Mouse (Mus musculus): ENCODE data around the gene Ppm1j. TPM values are rescaled to one million over a fixed set of nuclear protein-coding genes. Genes with fewer than 3 reads are reported as not detected.

Ppm1j gene
- polyA plus RNA-seq, 1 experiment: 178 TPM

GRCm38 (mm10) chr3:104818749-104819134, 37.9 kb downstream of the Ppm1j start:
- H3K4me1 ChIP-seq (ENCODE audit: control insufficient read depth, insufficient read depth, low read length): peaks cover 16% of the 10 kb centered on the region
- no peaks in the 10 kb centered on the region for H3K27me3 ChIP-seq (ENCODE audit: control insufficient read depth, insufficient read depth, low read length)
- H3K36me3 ChIP-seq (ENCODE audit: control insufficient read depth, insufficient read depth, low read length): peaks cover 1% of the 10 kb centered on the region; the same call in 1 of the 2 replicates
- TF ChIP-seq CTCF (IDR thresholded peaks at IDR 0.05; ENCODE audit: control insufficient read depth, insufficient read depth, insufficient replicate concordance, low read depth, low read length): no peak
- no peak for TF ChIP-seq POLR2A (IDR thresholded peaks at IDR 0.05; ENCODE audit: control insufficient read depth, low read depth, low read length)
- H3K4me3 ChIP-seq (ENCODE audit: control insufficient read depth, low read depth, low read length): peak overlapping the region; percentile 91
- H3K27ac ChIP-seq (ENCODE audit: control insufficient read depth, insufficient read depth, low read depth, low read length): peak overlapping the region; percentile 89; the same call in 1 of the 2 replicates

GRCm38 (mm10) chr3:104820426-104820825, 39.6 kb downstream of the Ppm1j start:
- Histone ChIP-seq H3K4me3 (ENCODE audit: control insufficient read depth, low read depth, low read length) (no peak overlapping the region), H3K4me1 (ENCODE audit: control insufficient read depth, insufficient read depth, low read length) (peaks cover 16% of the 10 kb centered on the region), H3K27me3 (ENCODE audit: control insufficient read depth, insufficient read depth, low read length) (no peaks in the 10 kb centered on the region), H3K27ac (ENCODE audit: control insufficient read depth, insufficient read depth, low read depth, low read length) (no peak overlapping the region), H3K36me3 (ENCODE audit: control insufficient read depth, insufficient read depth, low read length) (peaks cover 1% of the 10 kb centered on the region; the same call in 1 of the 2 replicates)
- TF ChIP-seq POLR2A (IDR thresholded peaks at IDR 0.05; ENCODE audit: control insufficient read depth, low read depth, low read length) (no peak), CTCF (IDR thresholded peaks at IDR 0.05; ENCODE audit: control insufficient read depth, insufficient read depth, insufficient replicate concordance, low read depth, low read length) (no peak)

GRCm38 (mm10) chr3:104822413-104822812, 41.6 kb downstream of the Ppm1j start:
- peaks cover 13% of the 10 kb centered on the region for H3K4me1 ChIP-seq (ENCODE audit: control insufficient read depth, insufficient read depth, low read length)
- peaks cover 1% of the 10 kb centered on the region; the same call in 1 of the 2 replicates for H3K36me3 ChIP-seq (ENCODE audit: control insufficient read depth, insufficient read depth, low read length)
- no peak overlapping the region for H3K4me3 ChIP-seq (ENCODE audit: control insufficient read depth, low read depth, low read length)
- TF ChIP-seq POLR2A (IDR thresholded peaks at IDR 0.05; ENCODE audit: control insufficient read depth, low read depth, low read length): no peak
- TF ChIP-seq CTCF (IDR thresholded peaks at IDR 0.05; ENCODE audit: control insufficient read depth, insufficient read depth, insufficient replicate concordance, low read depth, low read length): no peak
- H3K27me3 ChIP-seq (ENCODE audit: control insufficient read depth, insufficient read depth, low read length): no peaks in the 10 kb centered on the region
- no peak overlapping the region for H3K27ac ChIP-seq (ENCODE audit: control insufficient read depth, insufficient read depth, low read depth, low read length)

Other genes with a start within 250 kb of the Ppm1j start
- gene Slc16a1, start 142.4 kb upstream of the Ppm1j start, polyA plus RNA-seq (2012; rRNA removed): 9.9 and 11.6 TPM in 2 replicates
- gene Fam19a3, start 784 bp downstream of the Ppm1j start, polyA plus RNA-seq (2012; rRNA removed): 9.1 and 12.6 TPM in 2 replicates
- gene Rhoc, start 7.3 kb downstream of the Ppm1j start, polyA plus RNA-seq (2012; rRNA removed): 4.8 and 6.3 TPM in 2 replicates
- 8.7 and 9.4 TPM in 2 replicates for gene Mov10, start 37.5 kb downstream of the Ppm1j start, polyA plus RNA-seq (2012; rRNA removed)
- 16.4 TPM in 2 replicates for gene St7l, start 82.9 kb downstream of the Ppm1j start, polyA plus RNA-seq (2012; rRNA removed)
- gene Capza1, start 83.4 kb downstream of the Ppm1j start, polyA plus RNA-seq (2012; rRNA removed): 64.0 and 84.4 TPM in 2 replicates
- 1.5 and 1.7 TPM in 2 replicates for gene Wnt2b, start 180.9 kb downstream of the Ppm1j start, polyA plus RNA-seq (2012; rRNA removed)

Data from testis, adult 2 months (tissue).